Mouse (Mus musculus) kidney, postnatal 36 days (tissue): ENCODE data around the gene H2-D1.
A peak's percentile ranks its signal among the peaks of the same experiment; 100 is the strongest.

ENCODE experiments used
- DNase-seq, 2 experiments: peaks; one replicate each; pipeline ENCODE4 v3.0.0; 2021 to 2022; ENCODE audit warnings: mixed read lengths in 2 of 2

H2-D1 gene

DNA sequence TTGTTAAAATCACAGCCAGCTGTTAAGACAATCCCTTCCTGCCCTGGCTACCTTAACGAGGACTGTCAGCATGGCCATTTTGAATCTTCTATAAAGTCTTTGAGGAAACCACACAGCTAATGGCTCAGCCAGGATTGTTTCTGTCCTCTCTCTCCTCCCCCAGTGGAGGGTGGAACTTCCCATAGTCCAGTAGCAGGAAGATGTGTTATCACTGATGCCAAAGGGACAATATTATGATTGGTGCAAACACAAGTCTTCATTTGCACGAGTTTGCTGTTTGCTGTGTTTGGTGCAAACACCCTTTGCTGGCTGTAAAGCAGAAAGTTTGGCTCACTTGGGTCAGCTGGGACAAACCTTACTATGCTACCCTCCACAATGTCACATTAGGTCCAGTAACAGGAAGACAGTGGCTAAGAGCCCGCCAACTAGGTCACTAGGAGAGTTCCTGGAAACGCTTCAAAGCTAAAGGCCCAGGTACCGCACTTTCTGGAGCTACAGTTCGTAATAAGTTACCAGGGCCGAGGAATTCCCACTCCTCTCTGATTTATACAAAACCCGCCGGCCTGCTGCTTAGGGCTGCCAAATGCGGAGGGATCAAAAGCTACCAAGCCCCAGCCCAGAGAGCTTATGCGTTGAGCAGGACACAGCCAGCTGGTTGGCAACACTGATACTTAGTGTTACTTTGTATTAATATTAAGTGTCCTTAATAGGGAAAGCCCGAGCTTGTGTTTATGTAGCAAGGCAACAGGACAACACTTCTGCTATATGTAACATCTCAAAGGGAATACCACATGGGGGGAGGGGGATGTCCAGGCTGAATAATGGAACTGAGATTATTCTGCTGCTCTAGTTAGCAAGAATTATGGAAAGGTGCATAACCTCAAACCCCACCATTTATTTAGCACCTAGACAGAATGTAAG, 21.9 kb upstream of the H2-D1 start:
- DNase-seq: peak in 1 of 2 experiments; percentile 62

DNA sequence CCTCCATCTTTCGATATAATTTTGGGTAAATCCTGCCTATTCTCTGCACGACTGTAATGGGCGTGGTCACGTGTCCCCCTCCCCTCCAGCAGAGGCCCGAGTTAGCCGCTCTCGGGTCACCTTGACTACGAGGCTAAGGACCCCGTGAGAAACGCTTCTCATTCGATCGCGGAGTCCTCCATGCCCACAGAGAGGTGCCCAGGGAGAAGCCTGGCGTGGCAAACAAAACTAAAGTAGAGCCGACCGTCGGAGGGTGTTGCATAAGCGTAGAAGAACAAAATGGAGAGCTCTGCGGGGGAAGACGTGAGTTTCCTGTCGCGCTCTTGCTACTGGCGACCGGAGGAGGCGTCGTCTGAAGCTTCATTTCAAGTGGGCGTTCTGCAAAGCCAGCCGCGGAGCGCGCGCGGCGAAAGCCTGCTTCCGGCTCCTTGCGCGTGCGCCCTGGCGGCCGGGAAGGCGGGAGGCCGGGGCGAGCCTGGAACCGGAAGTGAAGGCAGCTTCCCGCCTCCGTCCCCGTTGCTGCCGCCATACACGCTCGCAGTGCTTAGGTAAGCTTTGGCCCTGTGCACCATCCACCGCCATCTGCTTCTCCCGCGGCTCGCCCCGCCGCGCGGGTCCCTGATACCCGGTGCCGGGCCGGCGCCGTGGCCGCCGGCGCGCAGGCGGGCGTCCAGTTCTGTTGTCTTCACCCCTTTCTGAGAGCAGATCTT, 21.1 kb upstream of the H2-D1 start, which contains the start of gene Ddx39b:
Gene Ddx39b, plus strand, starts transcription at position 442 of the 710 bp plus-strand sequence.
- peak; percentile 96 for DNase-seq

- peak; percentile 76 to 81 for DNase-seq
Observed at GRCm38 (mm10) chr17:35242015-35242941, 20.3 kb upstream of the H2-D1 start.

DNA sequence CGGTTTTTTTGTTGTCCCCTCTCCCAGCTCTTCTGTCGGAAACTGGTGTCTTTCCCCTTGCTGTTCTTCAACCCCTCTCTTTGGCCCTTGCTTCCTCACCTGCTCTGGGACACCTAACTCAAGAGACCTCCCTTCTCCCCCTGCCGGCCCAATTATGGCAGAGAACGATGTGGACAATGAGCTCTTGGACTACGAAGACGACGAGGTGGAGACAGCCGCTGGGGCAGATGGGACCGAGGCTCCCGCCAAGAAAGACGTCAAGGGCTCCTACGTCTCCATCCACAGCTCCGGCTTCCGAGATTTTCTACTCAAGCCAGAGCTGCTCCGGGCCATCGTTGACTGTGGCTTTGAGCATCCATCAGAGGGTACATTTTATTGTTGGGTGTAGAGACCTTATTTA, 19.4 kb upstream of the H2-D1 start:
- DNase-seq: peak in 1 of 2 experiments; percentile 68

- no peak for DNase-seq
Observed at GRCm38 (mm10) chr17:35244999-35245398, 17.5 kb upstream of the H2-D1 start.

GRCm38 (mm10) chr17:35245731-35246623, 16.6 kb upstream of the H2-D1 start:
- no peak for DNase-seq

DNA sequence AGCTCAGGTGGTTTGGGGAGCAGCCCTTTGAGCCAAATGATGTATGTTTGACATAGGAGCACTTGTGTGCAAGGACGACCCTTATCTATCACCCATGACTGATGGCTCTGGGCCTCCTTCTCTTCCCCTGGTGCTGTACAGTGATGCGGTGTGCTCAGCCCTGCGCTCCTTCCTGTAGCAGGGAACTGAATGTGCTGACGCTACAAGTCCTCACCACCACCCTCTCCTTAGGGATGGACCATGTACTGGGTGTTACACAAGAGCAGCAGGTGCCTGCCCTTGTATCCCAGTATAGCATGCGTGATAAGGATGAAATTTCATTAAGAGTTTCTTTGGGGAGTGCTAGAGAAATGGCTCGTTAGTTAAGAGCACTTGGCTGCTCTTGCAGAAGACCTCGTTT, 15.4 kb upstream of the H2-D1 start:
- peak; percentile 41 to 72 for DNase-seq

DNA sequence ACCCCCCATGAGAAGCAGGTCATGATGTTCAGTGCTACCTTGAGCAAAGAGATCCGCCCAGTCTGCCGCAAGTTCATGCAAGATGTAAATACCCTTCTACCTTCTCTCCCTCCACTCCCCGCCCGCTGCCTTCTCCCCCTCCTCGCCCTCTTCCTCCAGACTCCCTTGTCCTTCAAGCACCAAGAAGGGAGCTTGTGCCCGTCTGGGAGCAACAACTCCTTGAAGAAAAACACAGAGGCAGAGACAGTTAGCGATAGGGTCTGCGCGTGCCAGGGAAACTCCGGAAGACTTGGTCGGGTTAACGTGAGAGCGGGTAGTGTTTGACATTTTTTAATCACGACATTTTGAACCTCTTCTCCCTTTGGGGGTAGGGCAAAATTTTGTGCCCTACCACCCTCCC, 13.5 kb upstream of the H2-D1 start:
- no peak for DNase-seq

DNA sequence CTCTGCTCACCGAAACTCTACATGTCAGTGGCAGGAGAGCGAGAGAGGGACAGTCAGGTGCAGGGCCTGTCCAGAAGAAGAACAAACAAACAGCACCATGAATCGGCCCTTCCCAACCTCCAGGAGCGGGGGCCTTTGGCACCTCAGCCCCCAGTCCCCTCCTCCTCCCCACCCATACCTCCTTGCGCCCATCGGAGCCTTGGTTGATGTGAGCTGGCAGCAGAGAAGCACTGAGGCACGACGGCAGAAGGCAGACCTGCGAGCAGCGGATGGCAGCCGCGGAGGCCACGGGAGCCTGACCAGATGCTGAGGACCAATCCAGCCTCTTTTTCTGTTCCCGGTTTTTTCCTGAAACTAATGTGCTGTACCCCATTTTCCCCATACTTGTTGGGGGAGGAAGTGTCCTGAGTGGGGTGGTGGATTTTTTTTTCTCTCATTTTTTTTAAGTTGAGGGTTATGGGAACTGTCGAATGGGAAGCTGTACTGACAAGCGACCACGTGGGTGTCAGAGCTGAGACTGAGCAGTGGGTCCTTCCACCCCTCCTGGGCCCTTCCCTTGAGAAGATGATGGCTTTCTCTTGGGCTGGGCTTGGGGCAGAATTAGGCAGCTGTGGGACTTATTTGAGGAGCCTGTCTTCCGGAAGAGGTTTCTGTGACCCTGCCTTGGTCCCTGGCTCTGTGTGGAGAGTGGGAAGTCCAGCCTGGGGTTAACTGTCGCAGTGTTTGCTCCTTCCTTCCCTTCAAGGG, 12.9 kb upstream of the H2-D1 start:
- DNase-seq: no peak

GRCm38 (mm10) chr17:35250348-35251120, 12.0 kb upstream of the H2-D1 start:
- DNase-seq: no peak

- DNase-seq: no peak
Observed at GRCm38 (mm10) chr17:35251162-35251719, 11.3 kb upstream of the H2-D1 start.

GRCm38 (mm10) chr17:35251981-35252380, 10.5 kb upstream of the H2-D1 start:
- no peak for DNase-seq

GRCm38 (mm10) chr17:35252619-35253292, 9.8 kb upstream of the H2-D1 start:
- DNase-seq: no peak

- no peak for DNase-seq
Observed at GRCm38 (mm10) chr17:35253293-35254093, 9.0 kb upstream of the H2-D1 start.

DNA sequence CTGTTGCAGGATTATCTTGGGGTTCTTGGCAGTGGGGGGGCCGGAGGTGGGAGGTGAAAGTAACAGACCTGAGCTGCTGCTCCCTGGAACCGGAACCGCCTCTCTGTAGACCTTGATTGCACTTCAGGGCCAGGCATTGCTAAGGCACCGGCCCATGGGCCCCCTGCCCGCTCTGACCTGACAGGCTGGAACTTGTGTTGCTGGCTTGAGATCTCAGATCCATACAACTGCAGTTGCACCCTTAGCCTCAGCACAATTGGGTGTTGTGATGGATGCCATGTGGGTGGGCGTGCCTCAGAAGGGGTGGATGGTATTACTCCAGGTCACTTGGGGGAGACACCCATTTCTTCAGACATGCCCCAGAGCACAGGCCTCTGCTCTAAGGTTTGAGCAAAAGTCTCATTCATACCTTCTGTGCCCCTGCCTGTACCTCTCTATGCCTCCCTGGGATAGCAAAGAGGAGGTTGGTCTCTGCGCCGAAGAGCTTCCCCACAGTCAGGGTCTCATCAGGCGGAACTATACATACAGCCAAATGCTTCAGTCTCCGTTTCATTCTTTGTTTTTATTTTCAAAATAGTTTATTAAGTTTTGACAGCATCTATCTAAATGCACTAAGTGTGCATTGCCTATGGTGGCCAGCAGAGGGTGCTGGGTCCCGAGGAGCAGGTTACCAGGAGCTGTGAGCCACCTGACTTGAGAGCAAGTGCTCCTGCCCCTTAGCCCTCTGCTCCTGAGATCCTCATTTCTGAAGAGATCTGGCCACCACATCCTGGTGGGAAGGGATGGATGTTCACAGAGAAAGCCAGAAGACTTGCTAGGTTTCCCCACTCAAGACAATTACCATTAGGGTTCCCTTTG, 8.1 kb upstream of the H2-D1 start:
- DNase-seq: peak; percentile 71 to 87

GRCm38 (mm10) chr17:35255301-35255700, 7.2 kb upstream of the H2-D1 start:
- DNase-seq: no peak

DNA sequence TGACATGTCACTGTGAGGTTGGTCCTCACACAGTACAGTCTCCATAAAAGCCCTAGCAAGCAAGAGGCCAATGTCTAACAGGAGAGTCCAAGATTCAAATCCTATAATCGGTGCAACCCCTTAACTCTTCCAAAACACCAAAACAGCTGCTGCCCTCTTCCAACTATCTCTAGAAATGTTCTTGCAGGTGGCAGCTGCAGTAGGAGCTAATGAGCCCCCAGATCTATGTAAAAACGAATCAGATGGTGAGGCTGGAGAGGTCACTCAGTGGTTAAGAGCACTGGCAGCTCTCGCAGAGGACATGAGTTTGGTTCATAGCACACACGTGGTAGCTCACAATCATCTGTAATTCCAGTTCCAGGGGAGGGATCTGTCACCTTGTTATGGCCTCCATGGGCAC, 6.8 kb upstream of the H2-D1 start:
- DNase-seq: no peak
